Mouse (Mus musculus) cerebral cortex, adult 2 months (tissue): ENCODE measurements around the gene Vmn1r91.

Experiments used
- WGBS: fragments of 180-500 bp; shearing (Covaris S2); methylation state at CpG from one replicate; pipeline ENCODE4 v1.1.7; 2018; 5-methylcytosine and 5-hydroxymethylcytosine counted together

Gene Vmn1r91

GRCm38 (mm10) chr7:20099380-20099779, at the start of gene Vmn1r91:
Gene Vmn1r91, plus strand, starts transcription at chr7:20099680.
- WGBS: 87% methylated on average over 5 of the region's 5 CpGs

DNA sequence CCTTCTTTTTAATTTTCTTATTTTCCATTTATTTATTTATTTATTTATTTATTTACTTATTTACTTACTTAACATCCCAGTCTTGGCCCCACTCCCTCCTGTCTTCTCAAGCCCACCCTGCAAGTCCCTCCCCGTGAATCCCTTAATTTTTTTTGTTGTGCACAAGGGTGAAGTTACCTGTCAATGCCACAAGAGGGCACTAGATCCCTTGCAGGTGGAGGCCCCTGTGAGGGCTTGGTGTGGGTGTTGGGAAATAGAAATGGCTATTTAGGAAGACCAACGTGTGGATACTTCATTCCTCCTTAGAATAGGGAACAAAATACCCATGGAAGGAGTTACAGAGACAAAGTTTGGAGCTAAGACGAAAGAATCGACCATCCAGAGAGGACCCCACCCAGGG, 35.4 kb upstream of the Vmn1r91 start:
- 67% methylated on average over 4 of the region's 4 CpGs for WGBS

DNA sequence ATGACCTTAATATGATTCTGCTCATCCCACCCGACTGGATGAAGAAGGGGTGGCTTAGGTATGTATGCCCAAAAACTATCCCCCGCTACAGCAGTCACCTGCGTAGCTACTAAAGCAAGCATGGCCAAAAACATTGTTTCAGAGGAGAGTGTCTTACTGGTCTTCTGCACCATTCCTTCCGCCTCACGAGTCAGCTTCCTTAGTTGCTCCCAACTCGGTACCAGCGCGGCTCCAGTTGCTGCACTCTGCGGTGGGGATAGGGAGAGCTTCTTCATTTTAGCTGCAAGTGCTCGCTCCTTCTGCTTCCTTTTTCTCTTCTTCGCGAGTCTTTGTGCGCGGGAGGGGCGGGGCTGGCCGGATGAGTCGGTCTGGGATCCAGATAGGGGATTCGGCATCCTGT, 21.4 kb upstream of the Vmn1r91 start:
- 73% methylated on average over 18 of the region's 18 CpGs for WGBS

- no CpG with 5 or more reads among the region's 2 CpGs for WGBS
These were observed 23.0 kb downstream of the Vmn1r91 start, which contains the start of gene Gm16442 for GRCm38 (mm10) chr7:20122479-20122878. Gene Gm16442, minus strand, starts transcription at chr7:20122579.

DNA sequence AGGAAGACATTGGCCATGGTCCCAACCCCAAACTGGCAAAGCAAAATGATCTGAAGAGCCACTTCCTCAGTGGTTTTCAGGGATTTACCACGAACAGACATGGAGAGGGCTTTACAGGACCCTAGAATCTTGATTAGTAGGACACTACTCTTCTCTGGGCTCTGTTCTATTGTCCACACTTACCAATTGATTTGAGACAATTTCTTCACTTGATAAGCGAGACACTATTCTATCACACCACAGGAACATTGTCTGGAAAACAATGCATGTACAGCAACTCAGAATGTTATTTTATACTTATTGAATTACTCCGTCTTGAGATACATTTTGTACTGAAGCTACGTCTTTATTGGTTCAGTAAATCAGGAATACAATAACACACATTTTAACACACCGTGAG, 39.5 kb downstream of the Vmn1r91 start, which contains the start of gene Vmn1r93:
TSS of gene Vmn1r93 (minus strand) at position 101 of the 400 bp plus-strand sequence.
- no CpG with 5 or more reads among the region's 5 CpGs for WGBS
